Mouse (Mus musculus): ENCODE measurements around the gene Ms4a7. TPM values are rescaled to one million over a fixed set of nuclear protein-coding genes. Genes with fewer than 3 reads are reported as not detected.
A peak's percentile ranks its signal among the peaks of the same experiment; 100 is the strongest.
"Not testable (repeated sequence)": the region's sequence is repeated elsewhere in the genome, so short reads cannot be mapped to it uniquely, and the experiment has no call there.

Gene Ms4a7
- polyA plus RNA-seq, 1 experiment from 2014 or later = 6.2 TPM

- 81% methylated on average over 4 of the region's 4 CpGs for WGBS
- Histone ChIP-seq H3K9ac (no peak overlapping the region), H3K36me3 (no peaks in the 10 kb centered on the region), H3K9me3 (no peaks in the 10 kb centered on the region), H3K4me3 (replicated peaks) (no peak overlapping the region), H3K4me2 (no peak overlapping the region), H3K27me3 (replicated peaks) (no peaks in the 10 kb centered on the region), H3K27ac (no peak overlapping the region), H3K4me1 (no peaks in the 10 kb centered on the region)
- ATAC-seq (ENCODE audit: insufficient read depth, low FRiP score, low read depth) = no peak
These were observed 19.2 kb downstream of the Ms4a7 start for GRCm38 (mm10) chr19:11316786-11317185.

- no peak for ATAC-seq (ENCODE audit: insufficient read depth, low FRiP score, low read depth)
- WGBS = 65% methylated on average over 1 of the region's 1 CpGs
- Histone ChIP-seq H3K27ac (no peak within 1 kb of the TSS), H3K27me3 (replicated peaks) (no peaks in the 10 kb centered on the region), H3K9me3 (no peaks in the 10 kb centered on the region), H3K4me3 (replicated peaks) (no peak within 1 kb of the TSS), H3K4me1 (no peaks in the 10 kb centered on the region), H3K9ac (no peak within 1 kb of the TSS), H3K4me2 (no peak within 1 kb of the TSS), H3K36me3 (no peaks in the 10 kb centered on the region)
These were observed 21.6 kb downstream of the Ms4a7 start, which contains the start of gene Ms4a14 for GRCm38 (mm10) chr19:11314354-11314753. TSS of gene Ms4a14 (minus strand) at chr19:11314454.

- Histone ChIP-seq H3K4me1 (no peaks in the 10 kb centered on the region), H3K27ac (no peak overlapping the region), H3K27me3 (replicated peaks) (no peaks in the 10 kb centered on the region), H3K4me3 (replicated peaks) (no peak overlapping the region), H3K9ac (no peak overlapping the region), H3K4me2 (no peak overlapping the region), H3K36me3 (no peaks in the 10 kb centered on the region), H3K9me3 (no peaks in the 10 kb centered on the region)
- ATAC-seq (ENCODE audit: insufficient read depth, low FRiP score, low read depth) = no peak
These were observed 27.1 kb downstream of the Ms4a7 start for GRCm38 (mm10) chr19:11308888-11309287.

GRCm38 (mm10) chr19:11299529-11299928, 36.4 kb downstream of the Ms4a7 start:
- H3K9me3 ChIP-seq; H3K4me2 ChIP-seq; H3K9ac ChIP-seq; H3K4me3 ChIP-seq (replicated peaks); H3K27ac ChIP-seq; ATAC-seq (ENCODE audit: insufficient read depth, low FRiP score, low read depth); H3K4me1 ChIP-seq; H3K27me3 ChIP-seq (replicated peaks); H3K36me3 ChIP-seq: not testable (repeated sequence)
- 60% methylated on average over 4 of the region's 4 CpGs for WGBS

- H3K27me3 ChIP-seq (replicated peaks) = no peaks in the 10 kb centered on the region
- no peaks in the 10 kb centered on the region for H3K9me3 ChIP-seq
- H3K4me3 ChIP-seq (replicated peaks) = no peak overlapping the region
- H3K4me1 ChIP-seq = no peaks in the 10 kb centered on the region
- ATAC-seq (ENCODE audit: insufficient read depth, low FRiP score, low read depth) = no peak
- no peaks in the 10 kb centered on the region for H3K36me3 ChIP-seq
- no peak overlapping the region for H3K9ac ChIP-seq
- H3K27ac ChIP-seq = no peak overlapping the region
- no peak overlapping the region for H3K4me2 ChIP-seq
- 68% methylated on average over 2 of the region's 2 CpGs for WGBS
These were observed 37.0 kb downstream of the Ms4a7 start for GRCm38 (mm10) chr19:11298939-11299338.

- ATAC-seq (ENCODE audit: insufficient read depth, low FRiP score, low read depth); H3K27me3 ChIP-seq (replicated peaks); H3K27ac ChIP-seq; H3K9ac ChIP-seq; H3K36me3 ChIP-seq; H3K4me1 ChIP-seq; H3K9me3 ChIP-seq: not testable (repeated sequence)
- Histone ChIP-seq H3K4me2 (peak overlapping the region; percentile 64), H3K4me3 (replicated peaks) (peak overlapping the region; percentile 45; the same call in 1 of the 2 replicates)
- WGBS = 19% methylated on average over 3 of the region's 3 CpGs
These were observed 42.3 kb downstream of the Ms4a7 start for GRCm38 (mm10) chr19:11293616-11294015.

GRCm38 (mm10) chr19:11292990-11293389, 43.0 kb downstream of the Ms4a7 start:
- ATAC-seq (ENCODE audit: insufficient read depth, low FRiP score, low read depth) = no peak
- H3K4me1 ChIP-seq = no peaks in the 10 kb centered on the region
- H3K36me3 ChIP-seq = no peaks in the 10 kb centered on the region
- H3K27ac ChIP-seq = peak overlapping the region; percentile 77
- no peaks in the 10 kb centered on the region for H3K9me3 ChIP-seq
- H3K9ac ChIP-seq = peak overlapping the region; percentile 13; the same call in 1 of the 2 replicates
- peak overlapping the region; percentile 45 for H3K4me3 ChIP-seq (replicated peaks)
- no peaks in the 10 kb centered on the region for H3K27me3 ChIP-seq (replicated peaks)
- WGBS = 6% methylated on average over 12 of the region's 12 CpGs
- peak overlapping the region; percentile 64 for H3K4me2 ChIP-seq

GRCm38 (mm10) chr19:11283773-11284172, 52.2 kb downstream of the Ms4a7 start, which contains the start of gene Ms4a5:
TSS of gene Ms4a5 (minus strand) at chr19:11283873.
- Histone ChIP-seq H3K27me3 (replicated peaks) (no peaks in the 10 kb centered on the region), H3K4me2 (no peak within 1 kb of the TSS), H3K36me3 (no peaks in the 10 kb centered on the region), H3K9me3 (no peaks in the 10 kb centered on the region), H3K27ac (no peak within 1 kb of the TSS), H3K4me3 (replicated peaks) (no peak within 1 kb of the TSS), H3K9ac (no peak within 1 kb of the TSS), H3K4me1 (no peaks in the 10 kb centered on the region)
- no peak for ATAC-seq (ENCODE audit: insufficient read depth, low FRiP score, low read depth)
- WGBS = 95% methylated on average over 2 of the region's 2 CpGs

GRCm38 (mm10) chr19:11280223-11280622, 55.7 kb downstream of the Ms4a7 start:
- WGBS = 75% methylated on average over 3 of the region's 3 CpGs
- H3K27me3 ChIP-seq (replicated peaks) = no peaks in the 10 kb centered on the region
- no peak for ATAC-seq (ENCODE audit: insufficient read depth, low FRiP score, low read depth)
- H3K9ac ChIP-seq = no peak overlapping the region
- H3K4me2 ChIP-seq = no peak overlapping the region
- H3K27ac ChIP-seq = no peak overlapping the region
- no peak overlapping the region for H3K4me3 ChIP-seq (replicated peaks)
- H3K4me1 ChIP-seq = no peaks in the 10 kb centered on the region
- no peaks in the 10 kb centered on the region for H3K36me3 ChIP-seq
- no peaks in the 10 kb centered on the region for H3K9me3 ChIP-seq

- H3K36me3 ChIP-seq = no peaks in the 10 kb centered on the region
- no peak overlapping the region for H3K4me2 ChIP-seq
- H3K9ac ChIP-seq = no peak overlapping the region
- no peaks in the 10 kb centered on the region for H3K27me3 ChIP-seq (replicated peaks)
- no peaks in the 10 kb centered on the region for H3K4me1 ChIP-seq
- ATAC-seq (ENCODE audit: insufficient read depth, low FRiP score, low read depth) = peak; percentile 58; the same call in 1 of the 2 replicates
- H3K27ac ChIP-seq = no peak overlapping the region
- H3K9me3 ChIP-seq = no peaks in the 10 kb centered on the region
- 12% methylated on average over 5 of the region's 5 CpGs for WGBS
- no peak overlapping the region for H3K4me3 ChIP-seq (replicated peaks)
These were observed 59.5 kb downstream of the Ms4a7 start for GRCm38 (mm10) chr19:11276431-11276830.

Other genes starting within 250 kb of the Ms4a7 start
- not detected in 2 replicates for gene 1700017D01Rik, start 205.3 kb downstream of the Ms4a7 start, polyA plus RNA-seq (2015; fragmentation: Nextera tagmentation; extraction: Ambion mirVana)
- gene 1700025F22Rik, start 170.8 kb downstream of the Ms4a7 start, polyA plus RNA-seq (2015; fragmentation: Nextera tagmentation; extraction: Ambion mirVana) = not detected in 2 replicates
- gene Ms4a13, start 139.4 kb downstream of the Ms4a7 start, polyA plus RNA-seq (2015; fragmentation: Nextera tagmentation; extraction: Ambion mirVana) = not detected in 2 replicates
- 0.12 TPM in 1 of 2 replicates, not detected in the other for gene Ms4a12, start 103.7 kb downstream of the Ms4a7 start, polyA plus RNA-seq (2015; fragmentation: Nextera tagmentation; extraction: Ambion mirVana)
- gene Ms4a1, start 69.9 kb downstream of the Ms4a7 start, polyA plus RNA-seq (2015; fragmentation: Nextera tagmentation; extraction: Ambion mirVana) = not detected in 2 replicates
- gene Ms4a5, start 52.3 kb downstream of the Ms4a7 start, polyA plus RNA-seq (2015; fragmentation: Nextera tagmentation; extraction: Ambion mirVana) = not detected in 2 replicates
- gene Ms4a14, start 21.7 kb downstream of the Ms4a7 start, polyA plus RNA-seq (2015; fragmentation: Nextera tagmentation; extraction: Ambion mirVana) = 0.06 TPM in 2 replicates
- 9.9 and 10.8 TPM in 2 replicates for gene Ms4a4a, start 39.4 kb upstream of the Ms4a7 start, polyA plus RNA-seq (2015; fragmentation: Nextera tagmentation; extraction: Ambion mirVana)
- gene Ms4a4c, start 68.6 kb upstream of the Ms4a7 start, polyA plus RNA-seq (2015; fragmentation: Nextera tagmentation; extraction: Ambion mirVana) = 2.0 and 3.5 TPM in 2 replicates
- gene Ms4a4b, start 107.4 kb upstream of the Ms4a7 start, polyA plus RNA-seq (2015; fragmentation: Nextera tagmentation; extraction: Ambion mirVana) = 0.50 and 0.63 TPM in 2 replicates
- gene Ms4a6c, start 133.2 kb upstream of the Ms4a7 start, polyA plus RNA-seq (2015; fragmentation: Nextera tagmentation; extraction: Ambion mirVana) = 11.6 and 12.2 TPM in 2 replicates
- gene Gm8369, start 149.8 kb upstream of the Ms4a7 start, polyA plus RNA-seq (2015; fragmentation: Nextera tagmentation; extraction: Ambion mirVana) = not detected in 2 replicates
- gene Ms4a6b, start 180.4 kb upstream of the Ms4a7 start, polyA plus RNA-seq (2015; fragmentation: Nextera tagmentation; extraction: Ambion mirVana) = 7.4 and 7.6 TPM in 2 replicates
- 2.3 and 3.5 TPM in 2 replicates for gene Ms4a4d, start 200.7 kb upstream of the Ms4a7 start, polyA plus RNA-seq (2015; fragmentation: Nextera tagmentation; extraction: Ambion mirVana)